Mouse (Mus musculus): ENCODE results near the gene Gm20532. TPM values are rescaled to one million over a fixed set of nuclear protein-coding genes. Genes with fewer than 3 reads are reported as not detected.

Gene Gm20532
- total RNA-seq, 4 experiments from 2014 or later, result not detected

DNA sequence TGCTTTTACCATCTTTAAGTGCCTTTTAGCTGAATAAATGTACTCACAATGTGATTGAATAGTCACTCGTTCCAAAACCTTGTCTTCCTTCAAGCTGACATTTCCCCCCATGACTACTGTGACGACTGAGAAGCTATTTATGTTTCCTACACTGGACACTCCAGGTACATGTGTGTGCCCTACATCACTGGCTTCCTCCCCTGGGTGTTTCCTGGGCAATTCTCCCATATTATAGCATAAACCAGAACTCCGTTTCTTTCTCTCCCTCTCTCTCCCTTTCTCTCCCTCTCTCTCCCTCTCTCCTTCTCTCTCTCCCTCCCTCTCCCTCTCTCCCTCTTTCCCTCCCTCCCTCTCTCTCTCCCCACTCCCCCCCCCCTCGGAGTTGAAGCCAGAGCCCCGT is 12.6 kb upstream of the Gm20532 start:
- no peak for DNase-seq (ENCODE audit: low spot score in 2 of 2)

- no peak for DNase-seq (ENCODE audit: low spot score in 2 of 2)
These were observed 11.6 kb upstream of the Gm20532 start for GRCm38 (mm10) chr2:26574862-26575261.

- DNase-seq (ENCODE audit: low spot score in 2 of 2), result no peak
These were observed 11.1 kb upstream of the Gm20532 start for GRCm38 (mm10) chr2:26575378-26575777.

DNA sequence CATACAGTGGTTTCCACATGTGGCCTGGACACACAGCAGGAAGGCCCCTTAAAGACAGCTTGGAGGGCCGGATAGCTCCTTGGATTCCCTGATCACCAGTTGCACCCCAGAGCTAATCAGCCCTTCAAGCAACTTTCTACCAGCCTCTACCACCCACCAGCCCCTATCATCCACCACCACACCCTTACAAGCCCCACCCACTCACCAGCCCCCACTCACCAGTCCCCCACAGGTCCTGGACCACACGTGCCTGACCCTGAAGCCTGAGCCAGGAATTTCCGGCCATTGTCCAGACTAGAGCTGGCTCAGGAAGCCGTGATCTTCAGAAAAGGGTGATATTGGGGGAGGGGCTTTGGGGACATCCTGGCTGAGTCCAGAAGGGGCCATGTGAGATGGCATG is 10.6 kb upstream of the Gm20532 start:
- no peak for DNase-seq (ENCODE audit: low spot score in 2 of 2)

GRCm38 (mm10) chr2:26576462-26576861 is 10.0 kb upstream of the Gm20532 start:
- no peak for DNase-seq (ENCODE audit: low spot score in 2 of 2)

DNA sequence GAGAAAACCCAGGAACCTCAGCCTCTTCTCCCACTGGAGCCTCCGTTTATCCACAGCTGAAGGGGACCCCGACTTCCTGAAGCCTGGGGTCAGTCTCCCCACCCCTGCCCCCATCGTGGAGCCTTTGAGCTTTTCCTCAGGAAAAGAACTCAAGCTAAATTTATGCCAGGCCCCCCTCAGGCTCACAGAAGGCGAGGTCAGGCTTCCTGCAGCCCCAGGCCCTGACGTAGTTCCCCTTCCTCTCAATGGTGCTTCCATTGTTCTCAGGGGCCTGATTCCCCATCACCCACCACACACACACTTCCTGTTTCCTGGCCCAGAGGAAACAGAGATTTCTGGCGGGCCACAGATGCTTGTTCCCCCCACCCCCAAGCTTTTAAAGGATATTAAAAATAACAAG is 8.1 kb upstream of the Gm20532 start:
- DNase-seq (ENCODE audit: low spot score in 2 of 2), result no peak

GRCm38 (mm10) chr2:26579714-26580113 is 6.7 kb upstream of the Gm20532 start, which contains the start of gene Egfl7:
Egfl7 (plus strand) TSS chr2:26580014.
- DNase-seq (ENCODE audit: low spot score in 2 of 2), result no peak

- DNase-seq (ENCODE audit: low spot score in 2 of 2), result no peak
These were observed 5.7 kb upstream of the Gm20532 start for GRCm38 (mm10) chr2:26580751-26581150.

GRCm38 (mm10) chr2:26582203-26582602 is 4.2 kb upstream of the Gm20532 start:
- no peak for DNase-seq (ENCODE audit: low spot score in 2 of 2)

- no peak for DNase-seq (ENCODE audit: low spot score in 2 of 2)
These were observed 3.7 kb upstream of the Gm20532 start for GRCm38 (mm10) chr2:26582741-26583140.

DNA sequence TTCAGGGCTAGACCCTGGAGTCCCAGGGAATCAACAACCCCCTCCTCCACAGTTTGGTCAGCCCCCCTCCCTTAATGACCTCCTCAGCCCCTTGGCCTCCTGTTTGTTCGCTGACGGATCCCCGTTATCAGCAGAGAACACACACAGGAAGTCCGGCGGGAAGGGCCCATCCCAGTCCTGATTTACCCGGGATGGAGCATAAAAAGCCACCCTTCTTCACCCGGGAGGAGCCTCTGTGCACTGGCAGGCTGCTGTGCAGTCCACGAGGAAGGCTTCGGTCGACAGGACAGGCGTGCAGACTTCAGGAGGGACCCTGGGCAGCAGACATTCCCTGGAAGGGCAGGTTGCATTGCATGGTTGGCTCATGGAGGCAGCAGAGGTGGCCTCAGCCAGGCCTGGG is 2.8 kb upstream of the Gm20532 start:
- DNase-seq (ENCODE audit: low spot score in 2 of 2), result no peak

DNA sequence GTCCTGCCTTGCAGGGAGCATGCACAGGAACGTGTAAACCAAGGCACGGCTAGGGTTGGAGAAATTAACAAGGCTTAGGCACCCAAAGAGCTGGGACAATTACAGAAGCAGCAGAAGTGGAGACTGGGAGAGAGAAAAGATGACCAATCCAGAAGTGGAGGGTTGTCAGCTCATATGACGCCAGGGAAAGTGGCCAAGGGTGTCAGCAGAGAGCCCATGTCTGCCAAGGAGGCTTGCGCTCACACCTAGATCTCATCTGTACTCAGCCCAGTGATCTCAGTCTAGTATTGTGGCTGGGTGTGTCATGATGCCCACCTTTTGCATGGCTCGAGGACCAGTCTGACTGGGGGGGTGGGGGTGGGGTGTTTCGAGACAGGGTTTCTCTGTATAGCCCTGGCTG is 726 bp upstream of the Gm20532 start:
- no peak for DNase-seq (ENCODE audit: low spot score in 2 of 2)

DNA sequence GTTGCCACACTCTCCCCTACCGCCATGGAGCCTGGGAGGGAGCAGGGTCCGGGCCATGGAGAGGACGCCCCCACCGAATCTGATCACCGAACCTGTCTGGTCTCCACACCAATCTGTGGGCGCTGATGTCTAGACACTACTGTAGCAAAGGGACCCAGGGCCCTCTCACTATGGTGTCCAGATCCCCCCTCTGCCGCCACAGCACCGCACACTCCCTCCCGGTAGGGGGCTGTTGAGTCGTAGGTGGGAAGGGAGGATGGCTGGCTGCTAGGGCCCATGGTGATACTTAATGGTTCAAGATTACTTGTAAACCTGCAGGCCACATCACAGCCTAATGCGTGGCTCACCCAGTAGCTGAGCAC is 586 bp downstream of the Gm20532 start:
- DNase-seq (ENCODE audit: low spot score in 2 of 2), result no peak

DNA sequence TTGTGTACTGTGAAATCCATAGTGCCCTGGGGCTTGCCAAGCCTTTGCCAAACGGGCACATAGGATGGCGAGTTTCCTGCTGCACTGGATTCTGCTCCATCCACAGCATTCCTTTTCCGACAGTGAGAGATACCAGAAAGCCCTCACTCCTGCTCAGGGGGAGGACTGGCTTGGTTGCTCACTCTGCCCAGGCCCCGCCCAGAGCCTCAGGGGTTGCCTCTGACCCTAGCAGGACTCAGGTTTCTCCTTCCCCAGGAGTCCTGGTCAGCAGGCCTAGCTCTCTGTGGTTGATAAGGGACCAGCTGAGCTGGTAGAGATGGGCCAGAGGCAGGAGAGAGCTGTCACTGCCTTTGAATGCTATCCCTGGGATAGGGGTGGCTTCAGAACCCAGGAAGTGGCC is 2.1 kb downstream of the Gm20532 start:
- no peak for DNase-seq (ENCODE audit: low spot score in 2 of 2)

GRCm38 (mm10) chr2:26589284-26589683 is 2.8 kb downstream of the Gm20532 start:
- no peak for DNase-seq (ENCODE audit: low spot score in 2 of 2)

GRCm38 (mm10) chr2:26590282-26590681 is 3.8 kb downstream of the Gm20532 start:
- DNase-seq (ENCODE audit: low spot score in 2 of 2), result no peak

DNA sequence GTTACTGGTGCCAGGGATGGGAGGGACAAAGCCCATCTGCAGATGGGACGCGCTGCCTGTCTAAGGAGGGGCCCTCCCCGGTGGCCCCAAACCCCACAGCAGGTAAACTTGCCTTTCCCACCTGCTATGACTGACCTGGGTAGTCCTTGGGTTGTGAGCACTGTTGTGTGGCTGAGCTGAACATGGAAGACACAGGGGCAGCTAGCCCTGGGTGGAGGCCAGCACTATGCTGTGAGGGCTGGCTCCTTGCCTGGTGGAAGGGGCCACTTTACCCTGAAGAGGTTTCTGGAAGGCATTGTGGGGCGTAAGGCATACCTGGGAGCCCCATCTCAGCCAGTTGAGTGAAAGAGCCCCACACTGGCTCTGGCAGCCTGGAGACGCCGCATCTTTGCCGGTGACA is 4.5 kb downstream of the Gm20532 start:
- DNase-seq (ENCODE audit: low spot score in 2 of 2), result no peak

GRCm38 (mm10) chr2:26591416-26591815 is 5.0 kb downstream of the Gm20532 start:
- DNase-seq (ENCODE audit: low spot score in 2 of 2), result no peak

DNA sequence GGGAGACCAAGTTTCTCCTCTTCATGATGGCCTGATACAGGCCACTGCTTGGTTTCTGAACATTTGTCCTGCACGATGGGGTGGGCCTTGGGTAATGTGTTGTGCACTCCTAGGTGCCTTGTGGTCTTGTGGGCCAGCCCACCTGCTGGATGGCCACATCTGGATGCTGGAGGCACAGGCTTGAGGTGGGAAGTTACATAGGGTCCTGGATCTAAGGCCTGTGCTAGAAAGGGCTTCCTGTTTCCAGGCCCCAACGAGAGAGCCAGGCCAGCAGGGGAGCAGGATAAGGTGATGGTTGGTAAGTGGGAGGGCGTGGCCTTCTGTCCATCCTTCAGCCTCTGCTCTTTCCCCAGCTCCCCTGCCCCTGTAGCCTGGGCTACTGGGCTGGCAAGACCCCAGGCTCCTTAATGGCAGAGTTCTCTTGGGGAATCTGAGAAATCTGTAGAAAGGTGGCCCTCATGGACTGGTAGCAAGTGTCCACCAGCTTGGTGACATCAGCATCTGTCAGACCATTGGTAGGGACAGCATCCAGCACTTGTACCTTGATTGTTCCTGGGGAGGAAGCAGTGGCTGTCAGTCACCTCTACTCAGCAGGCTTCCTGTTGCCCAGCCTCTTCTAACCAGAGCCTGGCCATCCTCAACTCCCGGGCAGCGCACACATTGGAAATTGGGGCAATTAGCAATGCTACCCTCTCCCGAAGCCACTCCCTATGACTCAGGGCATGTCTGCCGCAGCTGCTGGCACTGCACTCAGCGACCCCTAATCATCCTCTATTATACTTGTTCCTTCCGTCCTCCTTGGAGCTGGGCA is 7.0 kb downstream of the Gm20532 start:
- no peak for DNase-seq (ENCODE audit: low spot score in 2 of 2)

DNA sequence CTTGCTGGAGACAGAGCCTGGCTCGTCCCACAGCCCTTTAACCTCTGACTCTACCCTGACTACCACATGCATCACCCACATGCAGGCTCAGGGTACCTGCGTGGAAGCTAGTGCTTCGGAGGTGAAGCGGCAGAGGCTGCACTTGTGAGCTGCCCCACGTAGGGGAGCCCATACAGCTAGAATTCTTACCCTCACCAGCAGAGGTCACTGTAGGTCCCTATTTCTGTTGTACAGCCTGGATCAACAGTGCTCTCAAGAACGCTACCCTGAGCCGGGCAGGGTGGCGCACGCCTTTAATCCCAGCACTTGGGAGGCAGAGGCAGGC is 7.5 kb downstream of the Gm20532 start:
- DNase-seq (ENCODE audit: low spot score in 2 of 2), result no peak

- no peak for DNase-seq (ENCODE audit: low spot score in 2 of 2)
These were observed 8.1 kb downstream of the Gm20532 start for GRCm38 (mm10) chr2:26594461-26594933.

DNA sequence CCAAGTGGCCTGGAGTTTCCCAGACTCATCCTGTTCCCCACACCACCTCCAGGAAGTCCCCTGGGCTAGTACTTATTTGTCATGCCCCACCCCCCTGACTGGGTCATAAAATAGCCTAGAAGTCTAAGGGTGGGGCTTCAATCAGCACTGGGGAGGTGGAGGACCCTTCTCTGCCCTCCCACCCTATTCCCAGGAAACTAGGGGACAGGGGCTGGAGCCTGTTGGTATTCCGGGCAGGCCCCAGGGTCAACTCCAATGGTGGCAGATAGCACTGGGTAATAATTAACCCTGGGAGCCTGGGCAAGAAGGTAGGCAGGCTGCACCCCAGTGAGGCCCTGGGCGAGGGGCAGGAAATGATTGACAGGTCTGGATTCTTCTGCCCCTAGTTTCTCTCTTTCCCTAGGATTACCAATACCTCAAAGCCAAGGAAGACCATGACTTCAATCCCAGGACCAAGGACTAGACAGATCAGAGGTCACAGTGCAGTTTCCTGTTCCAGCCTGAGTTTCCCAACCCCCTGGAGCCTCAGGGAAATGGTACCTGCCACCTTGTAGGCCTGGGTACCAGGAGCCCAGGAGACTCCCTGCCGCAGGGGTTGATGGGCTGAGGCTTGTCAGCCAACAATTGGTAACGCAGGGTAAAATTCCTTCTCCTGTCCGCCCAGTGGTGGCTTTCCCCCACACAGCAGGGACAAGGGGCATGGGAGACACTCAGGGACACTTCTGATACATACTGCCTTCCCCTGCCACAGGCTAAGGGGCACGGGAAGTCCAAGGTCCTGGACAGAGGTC is 8.7 kb downstream of the Gm20532 start:
- no peak for DNase-seq (ENCODE audit: low spot score in 2 of 2)
